Mouse (Mus musculus) midbrain, embryonic 10.5 days (tissue): ENCODE results near the gene Lingo1. TPM values are rescaled to one million over a fixed set of nuclear protein-coding genes. Genes with fewer than 3 reads are reported as not detected.

ENCODE experiments used
- DNase-seq: peaks from one replicate; pipeline ENCODE4 v3.0.0-alpha.2; 2017; ENCODE audit warnings: low spot score
- H3K27ac ChIP-seq: fragments of 300-500 bp; sonication (generic); replicated peaks from 2 replicates; pipeline ENCODE4 v1.5.1; 2016; ENCODE audit warnings: mild to moderate bottlenecking
- H3K27me3 ChIP-seq: fragments of 300-500 bp; sonication (generic); 2 replicates; pipeline ENCODE4 v1.6.1; 2016; ENCODE audit warnings: low read depth, mild to moderate bottlenecking; ENCODE audit not compliant: poor library complexity, severe bottlenecking
- H3K36me3 ChIP-seq: fragments of 300-500 bp; sonication (generic); 2 replicates; pipeline ENCODE4 v1.6.1; 2016; ENCODE audit warnings: mild to moderate bottlenecking, moderate library complexity
- H3K4me1 ChIP-seq: fragments of 300-500 bp; sonication (generic); 2 replicates; pipeline ENCODE4 v1.6.1; 2016
- H3K4me3 ChIP-seq: fragments of 300-500 bp; sonication (generic); 2 replicates; pipeline ENCODE4 v1.5.1; 2016; ENCODE audit warnings: mild to moderate bottlenecking, moderate library complexity
- H3K9me3 ChIP-seq: fragments of 300-500 bp; sonication (generic); replicated peaks from 2 replicates; pipeline ENCODE4 v1.6.1; 2016; ENCODE audit warnings: mild to moderate bottlenecking
- WGBS: fragments of 180-500 bp; shearing (Covaris S2); methylation state at CpG from one replicate; pipeline ENCODE4 v1.1.7; 2016; 5-methylcytosine and 5-hydroxymethylcytosine counted together
- polyA plus RNA-seq: library from polyadenylated mRNA; unstranded; fragments of >200 nt; fragmentation: Nextera tagmentation; extraction: Ambion mirVana; gene quantifications from 2 replicates; pipeline ENCODE4 v1.2.1, GENCODE M21; 2016

Lingo1 gene
- polyA plus RNA-seq, 1 experiment from 2014 or later = 2.8 TPM

- Histone ChIP-seq H3K27me3 (no peaks in the 10 kb centered on the region), H3K36me3 (no peaks in the 10 kb centered on the region), H3K9me3 (no peaks in the 10 kb centered on the region), H3K27ac (0 out of 2 replicates have a peak overlapping the region, but pooled peaks have one; percentile 59), H3K4me1 (peaks cover 30% of the 10 kb centered on the region), H3K4me3 (no peak overlapping the region)
- 59% methylated on average over 6 of the region's 6 CpGs for WGBS
- peak; percentile 25 for DNase-seq
Measured at GRCm38 (mm10) chr9:56655167-56655566, 141.1 kb downstream of the Lingo1 start.

- H3K4me3 ChIP-seq = no peak overlapping the region
- WGBS = 80% methylated on average over 7 of the region's 7 CpGs
- DNase-seq = no peak
Measured at GRCm38 (mm10) chr9:56652551-56652950, 143.7 kb downstream of the Lingo1 start.

GRCm38 (mm10) chr9:56651586-56651985 is 144.7 kb downstream of the Lingo1 start:
- no peak overlapping the region for H3K4me3 ChIP-seq
- H3K9me3 ChIP-seq = no peaks in the 10 kb centered on the region
- peaks cover 6% of the 10 kb centered on the region; the same call in 1 of the 2 replicates for H3K27me3 ChIP-seq
- no peak overlapping the region for H3K27ac ChIP-seq
- 50% methylated on average over 2 of the region's 2 CpGs for WGBS
- no peaks in the 10 kb centered on the region for H3K36me3 ChIP-seq
- H3K4me1 ChIP-seq = peaks cover 33% of the 10 kb centered on the region
- no peak for DNase-seq

More at GRCm38 (mm10) chr9:56652551-56652950, 143.7 kb downstream of the Lingo1 start:
- Histone ChIP-seq H3K36me3 (no peaks in the 10 kb centered on the region), H3K4me1 (peaks cover 36% of the 10 kb centered on the region), H3K27me3 (peaks cover 3% of the 10 kb centered on the region; the same call in 1 of the 2 replicates), H3K9me3 (no peaks in the 10 kb centered on the region), H3K27ac (no peak overlapping the region)

GRCm38 (mm10) chr9:56646227-56647025 is 149.8 kb downstream of the Lingo1 start:
- WGBS = 93% methylated on average over 15 of the region's 15 CpGs
- Histone ChIP-seq H3K27ac (no peak overlapping the region), H3K27me3 (peaks cover 9% of the 10 kb centered on the region), H3K36me3 (no peaks in the 10 kb centered on the region), H3K9me3 (no peaks in the 10 kb centered on the region), H3K4me1 (peaks cover 20% of the 10 kb centered on the region; the same call in 1 of the 2 replicates), H3K4me3 (no peak overlapping the region)
- DNase-seq = no peak

- Histone ChIP-seq H3K27me3 (peaks cover 22% of the 10 kb centered on the region), H3K4me3 (no peak overlapping the region), H3K36me3 (no peaks in the 10 kb centered on the region), H3K4me1 (peaks cover 23% of the 10 kb centered on the region), H3K9me3 (no peaks in the 10 kb centered on the region), H3K27ac (no peak overlapping the region)
- no peak for DNase-seq
- 61% methylated on average over 5 of the region's 5 CpGs for WGBS
Measured at GRCm38 (mm10) chr9:56643474-56643873, 152.8 kb downstream of the Lingo1 start.

GRCm38 (mm10) chr9:56638226-56638905 is 157.9 kb downstream of the Lingo1 start:
- Histone ChIP-seq H3K36me3 (no peaks in the 10 kb centered on the region), H3K27ac (no peak overlapping the region), H3K9me3 (no peaks in the 10 kb centered on the region), H3K27me3 (peaks cover 63% of the 10 kb centered on the region), H3K4me3 (no peak overlapping the region), H3K4me1 (peaks cover 45% of the 10 kb centered on the region)
- WGBS = 55% methylated on average over 8 of the region's 8 CpGs
- peak; percentile 46 for DNase-seq

- Histone ChIP-seq H3K27ac (no peak overlapping the region), H3K27me3 (peaks cover 72% of the 10 kb centered on the region)
- DNase-seq = no peak
Measured at GRCm38 (mm10) chr9:56637403-56637857, 158.8 kb downstream of the Lingo1 start.

GRCm38 (mm10) chr9:56636766-56637402 is 159.4 kb downstream of the Lingo1 start:
- Histone ChIP-seq H3K4me3 (peak overlapping the region; percentile 35; the same call in 1 of the 2 replicates), H3K27ac (no peak overlapping the region), H3K27me3 (peaks cover 77% of the 10 kb centered on the region), H3K9me3 (no peaks in the 10 kb centered on the region), H3K4me1 (peaks cover 42% of the 10 kb centered on the region), H3K36me3 (no peaks in the 10 kb centered on the region)
- DNase-seq = no peak
- WGBS = 45% methylated on average over 11 of the region's 11 CpGs

More at GRCm38 (mm10) chr9:56637403-56637857, 158.8 kb downstream of the Lingo1 start:
- no peaks in the 10 kb centered on the region for H3K9me3 ChIP-seq
- 3% methylated on average over 27 of the region's 29 CpGs for WGBS
- no peaks in the 10 kb centered on the region for H3K36me3 ChIP-seq
- peak overlapping the region; percentile 35 for H3K4me3 ChIP-seq
- peaks cover 42% of the 10 kb centered on the region for H3K4me1 ChIP-seq

- Histone ChIP-seq H3K4me3 (peak overlapping the region; percentile 78), H3K9me3 (no peaks in the 10 kb centered on the region), H3K27me3 (peaks cover 83% of the 10 kb centered on the region), H3K27ac (peak overlapping the region; percentile 88; the same call in 1 of the 2 replicates), H3K36me3 (no peaks in the 10 kb centered on the region), H3K4me1 (peaks cover 42% of the 10 kb centered on the region)
- DNase-seq = peak; percentile 92
- under 1% methylated on average over 10 of the region's 10 CpGs for WGBS
Measured at GRCm38 (mm10) chr9:56636214-56636613, 160.1 kb downstream of the Lingo1 start.

- peak overlapping the region; percentile 78 for H3K4me3 ChIP-seq
- peaks cover 83% of the 10 kb centered on the region for H3K27me3 ChIP-seq
- under 1% methylated on average over 68 of the region's 68 CpGs for WGBS
- H3K4me1 ChIP-seq = peaks cover 42% of the 10 kb centered on the region
- peak; percentile 73 for DNase-seq
- H3K27ac ChIP-seq = peak overlapping the region; percentile 88
- no peaks in the 10 kb centered on the region for H3K36me3 ChIP-seq
- no peaks in the 10 kb centered on the region for H3K9me3 ChIP-seq
Measured at GRCm38 (mm10) chr9:56635498-56636121, 160.7 kb downstream of the Lingo1 start.

- Histone ChIP-seq H3K36me3 (no peaks in the 10 kb centered on the region), H3K9me3 (no peaks in the 10 kb centered on the region), H3K4me1 (peaks cover 42% of the 10 kb centered on the region), H3K4me3 (peak overlapping the region; percentile 78), H3K27me3 (peaks cover 83% of the 10 kb centered on the region), H3K27ac (peak overlapping the region; percentile 88)
- under 1% methylated on average over 38 of the region's 40 CpGs for WGBS
- peak; percentile 73 for DNase-seq
Measured at GRCm38 (mm10) chr9:56635121-56635497, 161.2 kb downstream of the Lingo1 start.
